Mouse (Mus musculus) limb, embryonic 10.5 days (tissue): ENCODE results near the gene Slc37a2. TPM values are rescaled to one million over a fixed set of nuclear protein-coding genes. Genes with fewer than 3 reads are reported as not detected.

Source experiments
- DNase-seq: peaks from one replicate; pipeline ENCODE4 v3.0.0-alpha.2; 2017; ENCODE audit warnings: low spot score
- H3K27ac ChIP-seq: fragments of 300-500 bp; sonication (generic); 2 replicates; pipeline ENCODE4 v1.5.1; 2016; ENCODE audit warnings: mild to moderate bottlenecking
- H3K27me3 ChIP-seq: fragments of 300-500 bp; sonication (generic); 2 replicates; pipeline ENCODE4 v1.6.1; 2016; ENCODE audit warnings: low read depth, mild to moderate bottlenecking; ENCODE audit not compliant: poor library complexity, severe bottlenecking
- H3K36me3 ChIP-seq: fragments of 300-500 bp; sonication (generic); 2 replicates; pipeline ENCODE4 v1.6.1; 2016; ENCODE audit warnings: mild to moderate bottlenecking, moderate library complexity
- H3K4me1 ChIP-seq: fragments of 300-500 bp; sonication (generic); 2 replicates; pipeline ENCODE4 v1.6.1; 2016
- H3K4me3 ChIP-seq: fragments of 300-500 bp; sonication (generic); 2 replicates; pipeline ENCODE4 v1.5.1; 2016; ENCODE audit warnings: mild to moderate bottlenecking, moderate library complexity
- H3K9me3 ChIP-seq: fragments of 300-500 bp; sonication (generic); replicated peaks from 2 replicates; pipeline ENCODE4 v1.6.1; 2016; ENCODE audit warnings: mild to moderate bottlenecking
- WGBS: fragments of 180-500 bp; shearing (Covaris S2); methylation state at CpG from one replicate; pipeline ENCODE4 v1.1.7; 2016; 5-methylcytosine and 5-hydroxymethylcytosine counted together
- polyA plus RNA-seq: library from polyadenylated mRNA; unstranded; fragments of >200 nt; fragmentation: Nextera tagmentation; extraction: Ambion mirVana; gene quantifications from 2 replicates; pipeline ENCODE4 v1.2.1, GENCODE M21; 2016

The Slc37a2 gene
- polyA plus RNA-seq, 1 experiment from 2014 or later: 2.5 TPM

- H3K27ac ChIP-seq: no peak overlapping the region
- no peaks in the 10 kb centered on the region for H3K36me3 ChIP-seq
- WGBS: 70% methylated on average over 5 of the region's 5 CpGs
- H3K27me3 ChIP-seq: no peaks in the 10 kb centered on the region
- no peak overlapping the region for H3K4me3 ChIP-seq
- no peaks in the 10 kb centered on the region for H3K9me3 ChIP-seq
- H3K4me1 ChIP-seq: peaks cover 4% of the 10 kb centered on the region; the same call in 1 of the 2 replicates
- DNase-seq: no peak
Observed at GRCm38 (mm10) chr9:37203884-37204283, 51.7 kb downstream of the Slc37a2 start.

- H3K27me3 ChIP-seq: no peaks in the 10 kb centered on the region
- no peak for DNase-seq
- H3K27ac ChIP-seq: no peak overlapping the region
- no peaks in the 10 kb centered on the region for H3K9me3 ChIP-seq
- H3K4me1 ChIP-seq: no peaks in the 10 kb centered on the region
- H3K4me3 ChIP-seq: no peak overlapping the region
- 73% methylated on average over 5 of the region's 5 CpGs for WGBS
- H3K36me3 ChIP-seq: no peaks in the 10 kb centered on the region
Observed at GRCm38 (mm10) chr9:37200414-37200813, 55.1 kb downstream of the Slc37a2 start.

DNA sequence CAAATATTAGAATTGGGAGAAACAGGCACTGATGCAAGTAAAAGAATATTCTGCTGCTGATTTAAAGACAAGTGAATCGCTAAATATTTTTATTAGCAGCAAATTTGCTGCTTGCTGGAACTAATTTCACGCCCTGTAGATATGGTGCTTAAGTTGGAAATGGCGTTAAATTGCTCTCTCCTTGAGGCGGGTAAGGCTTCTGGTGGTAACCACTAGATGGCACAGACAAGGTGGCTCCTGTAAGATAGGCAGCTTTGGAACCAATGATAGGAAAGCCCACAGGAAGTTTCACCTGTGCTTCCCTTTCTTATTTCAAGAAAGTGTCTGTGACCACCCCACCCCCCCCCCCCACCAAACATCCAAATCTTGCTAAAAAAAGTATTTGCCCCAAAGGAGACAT is 58.5 kb downstream of the Slc37a2 start:
- Histone ChIP-seq H3K4me3 (no peak overlapping the region), H3K27ac (no peak overlapping the region), H3K27me3 (no peaks in the 10 kb centered on the region), H3K4me1 (no peaks in the 10 kb centered on the region), H3K36me3 (no peaks in the 10 kb centered on the region), H3K9me3 (no peaks in the 10 kb centered on the region)
- WGBS: 83% methylated on average over 4 of the region's 4 CpGs
- DNase-seq: no peak

- no peak for DNase-seq
- 81% methylated on average over 3 of the region's 3 CpGs for WGBS
- H3K4me3 ChIP-seq: no peak overlapping the region
- no peak overlapping the region for H3K27ac ChIP-seq
- H3K27me3 ChIP-seq: no peaks in the 10 kb centered on the region
- H3K9me3 ChIP-seq: no peaks in the 10 kb centered on the region
- no peaks in the 10 kb centered on the region for H3K36me3 ChIP-seq
- no peaks in the 10 kb centered on the region for H3K4me1 ChIP-seq
Observed at GRCm38 (mm10) chr9:37188024-37188423, 67.5 kb downstream of the Slc37a2 start.

- Histone ChIP-seq H3K36me3 (no peaks in the 10 kb centered on the region), H3K4me3 (no peak overlapping the region), H3K4me1 (no peaks in the 10 kb centered on the region), H3K9me3 (no peaks in the 10 kb centered on the region), H3K27ac (no peak overlapping the region), H3K27me3 (no peaks in the 10 kb centered on the region)
- no peak for DNase-seq
- 91% methylated on average over 5 of the region's 5 CpGs for WGBS
Observed at GRCm38 (mm10) chr9:37187407-37187806, 68.1 kb downstream of the Slc37a2 start.

DNA sequence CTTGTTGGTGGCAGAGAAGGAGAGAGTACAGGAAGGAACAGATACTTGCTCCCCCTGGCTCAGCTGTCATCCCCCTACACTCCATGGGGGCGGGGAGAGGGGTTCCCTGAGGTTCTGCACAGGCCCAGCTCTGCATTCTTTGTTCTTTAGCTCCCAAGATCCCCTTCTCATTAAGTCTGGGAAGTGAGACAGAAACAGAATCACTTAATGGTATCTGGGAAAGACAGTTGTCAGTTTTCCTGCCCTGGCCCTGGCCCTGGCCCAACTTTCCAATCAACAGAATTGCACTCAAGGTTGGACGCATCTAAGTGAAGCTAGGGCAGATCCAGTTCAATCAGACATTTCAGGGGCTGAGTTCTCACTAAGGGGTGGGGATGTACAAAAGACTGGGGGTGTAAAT is 72.4 kb downstream of the Slc37a2 start:
- no peaks in the 10 kb centered on the region for H3K4me1 ChIP-seq
- H3K27ac ChIP-seq: no peak overlapping the region
- no peaks in the 10 kb centered on the region for H3K36me3 ChIP-seq
- no peaks in the 10 kb centered on the region for H3K9me3 ChIP-seq
- H3K4me3 ChIP-seq: no peak overlapping the region
- 89% methylated on average over 2 of the region's 2 CpGs for WGBS
- DNase-seq: no peak
- H3K27me3 ChIP-seq: peaks cover 17% of the 10 kb centered on the region; the same call in 1 of the 2 replicates

GRCm38 (mm10) chr9:37181596-37181995 is 73.9 kb downstream of the Slc37a2 start:
- WGBS: 86% methylated on average over 5 of the region's 5 CpGs
- H3K27ac ChIP-seq: no peak overlapping the region
- no peak overlapping the region for H3K4me3 ChIP-seq
- H3K27me3 ChIP-seq: peaks cover 33% of the 10 kb centered on the region
- peaks cover 8% of the 10 kb centered on the region for H3K4me1 ChIP-seq
- no peak for DNase-seq
- no peaks in the 10 kb centered on the region for H3K9me3 ChIP-seq
- no peaks in the 10 kb centered on the region for H3K36me3 ChIP-seq

DNA sequence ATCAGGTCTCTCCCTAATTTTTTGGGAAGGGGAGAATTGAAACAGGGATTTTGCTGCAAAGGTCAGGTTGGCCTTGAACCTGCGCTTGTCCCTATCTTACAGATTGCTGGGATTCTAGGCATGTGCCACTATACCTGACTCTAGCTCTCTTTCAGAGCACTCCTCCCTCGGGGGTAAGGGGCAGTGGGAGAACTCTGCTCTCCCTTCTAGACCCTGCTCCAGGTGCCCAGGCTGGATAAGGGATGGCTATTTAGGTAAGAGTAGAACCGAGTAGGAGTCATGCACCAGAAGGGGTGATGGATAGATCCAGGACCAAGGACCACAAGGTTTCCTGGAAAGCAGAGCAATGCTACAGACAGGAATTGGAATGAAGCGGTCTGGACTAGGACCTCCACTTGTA is 75.9 kb downstream of the Slc37a2 start:
- Histone ChIP-seq H3K9me3 (no peaks in the 10 kb centered on the region), H3K27ac (no peak overlapping the region), H3K4me3 (no peak overlapping the region), H3K36me3 (no peaks in the 10 kb centered on the region), H3K4me1 (peaks cover 10% of the 10 kb centered on the region), H3K27me3 (peaks cover 53% of the 10 kb centered on the region)
- no peak for DNase-seq
- WGBS: 87% methylated on average over 4 of the region's 4 CpGs

DNA sequence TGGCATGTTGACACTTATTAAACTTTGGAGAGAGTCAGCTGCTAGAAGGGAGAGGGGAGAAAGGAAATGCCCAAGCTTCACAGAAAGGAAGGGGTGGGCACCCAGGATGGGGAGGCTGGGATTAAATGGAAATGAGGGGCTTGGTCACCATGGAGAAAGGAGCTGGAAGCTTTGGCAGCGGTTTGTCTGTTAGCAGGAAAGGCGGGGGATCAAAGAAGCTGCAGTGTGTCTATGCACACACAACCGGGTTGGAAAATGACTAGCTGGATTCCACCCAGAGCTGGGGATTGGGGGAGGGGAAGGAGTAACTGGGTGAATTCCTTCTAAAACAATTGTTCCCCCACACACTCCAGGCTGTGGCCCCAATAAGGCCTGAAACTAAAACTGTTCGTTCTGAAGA is 76.6 kb downstream of the Slc37a2 start:
- H3K4me1 ChIP-seq: peaks cover 13% of the 10 kb centered on the region
- DNase-seq: no peak

More for the DNA sequence above, 76.6 kb downstream of the Slc37a2 start:
- Histone ChIP-seq H3K27ac (no peak overlapping the region), H3K27me3 (peaks cover 59% of the 10 kb centered on the region), H3K4me3 (no peak overlapping the region), H3K36me3 (no peaks in the 10 kb centered on the region), H3K9me3 (no peaks in the 10 kb centered on the region)
- 40% methylated on average over 4 of the region's 4 CpGs for WGBS

Other genes starting within 250 kb of the Slc37a2 start
- 6.2 and 11.7 TPM in 2 replicates for gene Pknox2, start 108.3 kb downstream of the Slc37a2 start, polyA plus RNA-seq
- gene Tmem218, start 47.5 kb downstream of the Slc37a2 start, polyA plus RNA-seq: 6.5 and 10.4 TPM in 2 replicates
- 8.3 and 8.8 TPM in 2 replicates for gene Ccdc15, start 92.7 kb upstream of the Slc37a2 start, polyA plus RNA-seq
- gene Hepacam, start 111.6 kb upstream of the Slc37a2 start, polyA plus RNA-seq: 0.04 TPM in 1 of 2 replicates, not detected in the other
- gene Robo4, start 146.2 kb upstream of the Slc37a2 start, polyA plus RNA-seq: 9.9 and 10.3 TPM in 2 replicates
- 0.10 TPM in 1 of 2 replicates, not detected in the other for gene Robo3, start 177.5 kb upstream of the Slc37a2 start, polyA plus RNA-seq
- 33.1 and 38.0 TPM in 2 replicates for gene Msantd2, start 233.6 kb upstream of the Slc37a2 start, polyA plus RNA-seq